Mouse (Mus musculus) stomach, embryonic 14.5 days (tissue): ENCODE data around the gene Fam228b. TPM values are rescaled to one million over a fixed set of nuclear protein-coding genes. Genes with fewer than 3 reads are reported as not detected.
"Not testable (repeated sequence)": the region's sequence is repeated elsewhere in the genome, so short reads cannot be mapped to it uniquely, and the experiment has no call there.

Experiments
- ATAC-seq: fragments of 200-750 bp; cut with Nextera tagmentation; 2 replicates; pipeline ENCODE4 v1.8.0; 2017; ENCODE audit warnings: low read depth, moderate TSS enrichment; ENCODE audit not compliant: insufficient number of reproducible peaks, insufficient read depth, low FRiP score
- H3K27ac ChIP-seq: fragments of 300-500 bp; sonication (generic); 2 replicates; pipeline ENCODE4 v1.5.1; 2014; ENCODE audit warnings: mild to moderate bottlenecking, low read length, moderate library complexity, mixed read lengths
- H3K27me3 ChIP-seq: fragments of 300-500 bp; sonication (generic); 2 replicates; pipeline ENCODE4 v1.6.1; 2014; ENCODE audit warnings: low read length, control low read depth, mixed read lengths; ENCODE audit not compliant: control insufficient read depth, insufficient read depth
- H3K36me3 ChIP-seq: fragments of 300-500 bp; sonication (generic); 2 replicates; pipeline ENCODE4 v1.6.1; 2014; ENCODE audit warnings: mild to moderate bottlenecking, control low read depth, low read length, moderate library complexity, mixed read lengths; ENCODE audit not compliant: control insufficient read depth, insufficient read depth
- H3K4me1 ChIP-seq: fragments of 300-500 bp; sonication (generic); 2 replicates; pipeline ENCODE4 v1.6.1; 2014; ENCODE audit warnings: low read length, control low read depth, mixed read lengths; ENCODE audit not compliant: control insufficient read depth, insufficient read depth
- H3K4me2 ChIP-seq: fragments of 300-500 bp; sonication (generic); replicated peaks from 2 replicates; pipeline ENCODE4 v1.6.1; 2014; ENCODE audit warnings: low read depth, low read length, control low read depth
- H3K4me3 ChIP-seq: fragments of 300-500 bp; sonication (generic); 2 replicates; pipeline ENCODE4 v1.5.1; 2014; ENCODE audit warnings: low read depth, low read length, control low read depth
- H3K9ac ChIP-seq: fragments of 300-500 bp; sonication (generic); replicated peaks from 2 replicates; pipeline ENCODE4 v1.6.1; 2014; ENCODE audit warnings: low read depth, mild to moderate bottlenecking, control low read depth, low read length, moderate library complexity, mixed read lengths
- H3K9me3 ChIP-seq: fragments of 300-500 bp; sonication (generic); 2 replicates; pipeline ENCODE4 v1.6.1; 2016; ENCODE audit warnings: low read depth, low read length, control low read depth; ENCODE audit not compliant: control insufficient read depth
- WGBS: fragments of 180-500 bp; shearing (Covaris S2); extraction: QIAGEN DNeasy Blood & Tissue Kit; methylation state at CpG from one replicate; pipeline ENCODE4 v1.1.7; 2014; 5-methylcytosine and 5-hydroxymethylcytosine counted together
- polyA plus RNA-seq: library from polyadenylated mRNA; unstranded; fragments of >200 nt; fragmentation: Nextera tagmentation; extraction: Ambion mirVana; gene quantifications from 2 replicates; pipeline ENCODE4 v1.2.1, GENCODE M21; 2014

The Fam228b gene
- polyA plus RNA-seq, 1 experiment from 2014 or later, result 4.1 TPM

- WGBS, result 90% methylated on average over 8 of the region's 8 CpGs
- ATAC-seq, result no peak
- Histone ChIP-seq H3K27ac (no peak overlapping the region), H3K4me1 (no peaks in the 10 kb centered on the region), H3K27me3 (no peaks in the 10 kb centered on the region), H3K9me3 (no peaks in the 10 kb centered on the region), H3K4me2 (no peak overlapping the region), H3K36me3 (no peaks in the 10 kb centered on the region), H3K9ac (no peak overlapping the region), H3K4me3 (no peak overlapping the region)
Measured at GRCm38 (mm10) chr12:4774895-4775587, 6.0 kb upstream of the Fam228b start.

- peak overlapping the region; percentile 49 for H3K4me3 ChIP-seq
- no peaks in the 10 kb centered on the region for H3K27me3 ChIP-seq
- no peaks in the 10 kb centered on the region for H3K9me3 ChIP-seq
- H3K9ac ChIP-seq, result peak overlapping the region; percentile 66
- peak overlapping the region; percentile 84; the same call in 1 of the 2 replicates for H3K27ac ChIP-seq
- no peaks in the 10 kb centered on the region for H3K4me1 ChIP-seq
- 20% methylated on average over 13 of the region's 13 CpGs for WGBS
- no peaks in the 10 kb centered on the region for H3K36me3 ChIP-seq
- peak overlapping the region; percentile 47 for H3K4me2 ChIP-seq
- peak; percentile 24; the same call in 1 of the 2 replicates for ATAC-seq
Measured at GRCm38 (mm10) chr12:4769333-4769723, 261 bp upstream of the Fam228b start.

- H3K4me2 ChIP-seq, result no peak overlapping the region
- no peaks in the 10 kb centered on the region for H3K4me1 ChIP-seq
- H3K36me3 ChIP-seq, result no peaks in the 10 kb centered on the region
- no peak overlapping the region for H3K27ac ChIP-seq
- no peak for ATAC-seq
- H3K4me3 ChIP-seq, result no peak overlapping the region
- 86% methylated on average over 1 of the region's 1 CpGs for WGBS
- H3K27me3 ChIP-seq, result no peaks in the 10 kb centered on the region
- H3K9ac ChIP-seq, result no peak overlapping the region
- no peaks in the 10 kb centered on the region for H3K9me3 ChIP-seq
Measured at GRCm38 (mm10) chr12:4757060-4757459, 12.0 kb downstream of the Fam228b start.

GRCm38 (mm10) chr12:4754451-4754850 is 14.6 kb downstream of the Fam228b start:
- H3K4me3 ChIP-seq, H3K9me3 ChIP-seq, H3K9ac ChIP-seq, ATAC-seq, H3K4me1 ChIP-seq, H3K36me3 ChIP-seq, H3K4me2 ChIP-seq, H3K27ac ChIP-seq, H3K27me3 ChIP-seq: not testable (repeated sequence)
- 92% methylated on average over 4 of the region's 4 CpGs for WGBS

- Histone ChIP-seq H3K4me1 (no peaks in the 10 kb centered on the region), H3K4me2 (no peak overlapping the region), H3K9ac (no peak overlapping the region), H3K27me3 (no peaks in the 10 kb centered on the region), H3K9me3 (no peaks in the 10 kb centered on the region), H3K27ac (no peak overlapping the region), H3K4me3 (no peak overlapping the region), H3K36me3 (no peaks in the 10 kb centered on the region)
- WGBS, result 90% methylated on average over 10 of the region's 10 CpGs
- ATAC-seq, result no peak
Measured at GRCm38 (mm10) chr12:4744486-4744885, 24.6 kb downstream of the Fam228b start.

GRCm38 (mm10) chr12:4742183-4742582 is 26.9 kb downstream of the Fam228b start:
- H3K27me3 ChIP-seq, result no peaks in the 10 kb centered on the region
- H3K9me3 ChIP-seq, result no peaks in the 10 kb centered on the region
- ATAC-seq, result no peak
- H3K27ac ChIP-seq, result no peak overlapping the region
- H3K4me1 ChIP-seq, result no peaks in the 10 kb centered on the region
- no peak overlapping the region for H3K9ac ChIP-seq
- no peak overlapping the region for H3K4me2 ChIP-seq
- no peaks in the 10 kb centered on the region for H3K36me3 ChIP-seq
- WGBS, result 90% methylated on average over 3 of the region's 3 CpGs
- no peak overlapping the region for H3K4me3 ChIP-seq

- ATAC-seq, result no peak
- 79% methylated on average over 7 of the region's 7 CpGs for WGBS
- H3K36me3 ChIP-seq, result no peaks in the 10 kb centered on the region
- no peaks in the 10 kb centered on the region for H3K4me1 ChIP-seq
- no peaks in the 10 kb centered on the region for H3K27me3 ChIP-seq
- no peaks in the 10 kb centered on the region for H3K9me3 ChIP-seq
- no peak overlapping the region for H3K9ac ChIP-seq
- no peak overlapping the region for H3K27ac ChIP-seq
- H3K4me2 ChIP-seq, result no peak overlapping the region
- H3K4me3 ChIP-seq, result no peak overlapping the region
Measured at GRCm38 (mm10) chr12:4740823-4741222, 28.2 kb downstream of the Fam228b start.

GRCm38 (mm10) chr12:4738031-4738576 is 31.0 kb downstream of the Fam228b start, which contains the start of gene Fam228a:
Gene Fam228a (minus strand): TSS chr12:4738430.
- Histone ChIP-seq H3K36me3 (no peaks in the 10 kb centered on the region), H3K4me2 (no peak within 1 kb of the TSS), H3K4me3 (no peak within 1 kb of the TSS), H3K9ac (no peak within 1 kb of the TSS), H3K27me3 (no peaks in the 10 kb centered on the region), H3K9me3 (no peaks in the 10 kb centered on the region), H3K27ac (no peak within 1 kb of the TSS), H3K4me1 (no peaks in the 10 kb centered on the region)
- no peak for ATAC-seq
- 90% methylated on average over 18 of the region's 18 CpGs for WGBS
